Mouse (Mus musculus): ENCODE measurements around the gene Dennd6b.

The Dennd6b gene

DNA sequence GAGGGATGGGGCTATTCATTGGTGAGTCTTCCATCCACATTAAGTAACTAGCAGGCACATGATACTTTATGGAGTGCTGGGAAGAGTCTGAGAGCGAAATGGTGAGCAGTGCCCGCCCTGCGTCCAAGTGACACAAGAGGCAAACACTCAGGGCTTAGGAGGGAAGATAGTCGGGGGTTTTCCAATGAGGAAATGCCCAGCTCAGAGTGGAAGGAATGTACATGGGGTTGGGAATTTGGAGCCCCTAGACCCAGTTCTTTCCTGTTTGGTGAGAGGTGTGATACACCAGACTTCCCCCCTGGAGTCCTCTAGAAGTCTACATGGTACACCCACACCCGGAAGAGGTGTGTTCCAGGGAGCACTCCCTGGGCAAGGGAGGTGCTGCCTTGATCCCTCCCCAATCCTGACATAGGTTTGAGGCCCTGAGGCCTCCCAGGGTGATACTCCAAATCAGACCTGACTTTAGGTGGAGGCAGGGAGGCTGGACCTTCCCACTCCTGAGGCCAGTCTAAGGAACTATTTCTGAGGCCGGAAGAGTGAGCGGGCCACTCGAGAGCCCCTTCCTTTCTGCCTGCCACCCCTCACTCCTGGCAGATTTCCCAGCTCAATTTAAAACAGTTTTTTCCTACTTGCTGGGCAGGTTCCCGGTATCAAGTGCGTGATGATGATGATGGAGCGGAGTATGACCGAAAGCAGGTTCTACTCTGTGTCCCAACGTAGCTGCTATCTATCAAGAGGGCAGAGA, 20.7 kb downstream of the Dennd6b start:
- Histone ChIP-seq H3K36me3 (ENCODE audit: control insufficient read depth, insufficient read depth, low read length, poor library complexity, severe bottlenecking) (no peaks in the 10 kb centered on the region), H3K27me3 (ENCODE audit: control insufficient read depth, insufficient read depth, low read length, poor library complexity, severe bottlenecking) (no peaks in the 10 kb centered on the region)
- no peak for DNase-seq (ENCODE audit: low read depth, low spot score)

DNA sequence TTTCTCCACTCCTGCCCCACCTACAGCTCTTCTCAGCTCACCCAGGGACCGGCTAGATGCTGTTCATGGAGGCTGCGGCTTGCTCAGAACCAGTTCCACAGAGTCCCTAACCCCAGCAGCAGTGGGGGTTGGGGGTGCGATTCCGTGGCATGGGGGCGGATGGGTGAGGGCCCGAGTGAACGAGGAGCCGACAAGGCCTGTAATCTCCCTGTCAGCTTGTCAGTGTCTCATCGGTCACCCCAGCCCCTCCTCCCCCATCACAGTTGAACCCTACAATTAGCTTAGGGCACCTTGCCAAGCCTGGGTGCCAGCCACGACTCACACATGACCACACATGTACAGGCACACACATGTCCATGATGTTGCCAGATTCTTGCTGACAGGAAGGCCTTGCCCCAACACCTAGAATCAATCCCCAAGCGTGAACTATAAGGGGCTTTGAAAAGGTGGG, 21.4 kb downstream of the Dennd6b start:
- Histone ChIP-seq H3K36me3 (ENCODE audit: control insufficient read depth, insufficient read depth, low read length, poor library complexity, severe bottlenecking) (no peaks in the 10 kb centered on the region), H3K27me3 (ENCODE audit: control insufficient read depth, insufficient read depth, low read length, poor library complexity, severe bottlenecking) (no peaks in the 10 kb centered on the region)
- no peak for DNase-seq (ENCODE audit: low read depth, low spot score)

DNA sequence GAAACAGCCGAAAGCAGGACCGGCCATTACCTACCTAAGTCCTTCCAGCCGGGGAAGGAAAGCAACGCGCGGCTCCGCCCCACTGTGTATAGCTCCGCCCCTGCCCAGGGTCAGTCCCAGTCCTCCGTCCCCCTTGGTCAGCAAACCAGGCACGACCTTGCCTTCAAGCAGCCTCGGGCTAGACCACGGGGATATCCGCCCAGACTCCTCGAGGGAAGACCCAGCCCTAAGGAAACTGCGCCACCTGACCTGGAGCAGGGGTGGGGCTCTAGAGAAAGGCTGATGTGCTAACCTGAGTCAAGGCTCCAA, 22.4 kb downstream of the Dennd6b start:
- DNase-seq (ENCODE audit: low read depth, low spot score): peak; percentile 40
- Histone ChIP-seq H3K36me3 (ENCODE audit: control insufficient read depth, insufficient read depth, low read length, poor library complexity, severe bottlenecking) (no peaks in the 10 kb centered on the region), H3K27me3 (ENCODE audit: control insufficient read depth, insufficient read depth, low read length, poor library complexity, severe bottlenecking) (no peaks in the 10 kb centered on the region)

DNA sequence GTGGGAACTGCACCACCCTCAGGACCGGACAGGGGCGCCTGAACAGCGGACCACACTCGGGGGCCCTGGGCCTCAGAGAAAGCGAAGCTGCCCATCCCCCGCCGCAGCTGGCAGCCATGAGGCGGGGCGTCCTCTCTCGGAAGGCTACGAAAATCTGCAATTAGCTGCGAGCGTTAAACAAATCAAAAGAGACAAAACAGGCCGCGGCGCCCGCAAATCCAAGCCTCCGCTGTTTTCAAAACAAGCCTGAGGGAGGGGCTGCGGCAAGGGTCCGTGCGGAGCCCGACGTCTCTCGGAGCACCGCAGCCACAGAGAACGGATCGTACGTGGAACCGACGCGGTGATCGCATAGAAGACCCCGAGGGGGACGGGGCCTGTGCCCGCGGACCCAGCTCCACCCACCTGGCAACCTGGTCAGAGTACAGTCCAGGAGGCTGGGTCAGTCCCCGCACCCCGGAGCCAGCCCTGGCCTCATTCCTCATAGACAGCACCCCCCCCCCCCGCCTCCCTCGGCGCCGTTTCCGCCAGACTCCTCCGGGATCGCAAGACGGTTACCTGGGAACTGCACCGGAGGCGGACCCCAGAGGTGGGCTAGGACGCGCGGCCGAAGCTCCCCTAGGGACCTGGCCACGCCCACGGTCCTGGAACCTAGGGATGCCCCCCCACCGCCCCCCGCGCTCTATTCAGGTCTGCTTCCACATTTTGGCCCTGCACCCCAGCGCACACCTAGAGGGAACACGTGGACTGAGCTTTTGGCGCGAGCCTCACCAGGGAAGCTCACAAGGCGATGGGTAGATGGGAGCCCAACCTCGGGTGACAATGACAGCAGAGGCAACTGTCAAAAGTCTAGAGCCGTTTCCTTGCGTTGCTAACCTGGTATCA, 23.0 kb downstream of the Dennd6b start:
- DNase-seq (ENCODE audit: low read depth, low spot score): peak; percentile 43
- Histone ChIP-seq H3K36me3 (ENCODE audit: control insufficient read depth, insufficient read depth, low read length, poor library complexity, severe bottlenecking) (no peaks in the 10 kb centered on the region), H3K27me3 (ENCODE audit: control insufficient read depth, insufficient read depth, low read length, poor library complexity, severe bottlenecking) (no peaks in the 10 kb centered on the region)

DNA sequence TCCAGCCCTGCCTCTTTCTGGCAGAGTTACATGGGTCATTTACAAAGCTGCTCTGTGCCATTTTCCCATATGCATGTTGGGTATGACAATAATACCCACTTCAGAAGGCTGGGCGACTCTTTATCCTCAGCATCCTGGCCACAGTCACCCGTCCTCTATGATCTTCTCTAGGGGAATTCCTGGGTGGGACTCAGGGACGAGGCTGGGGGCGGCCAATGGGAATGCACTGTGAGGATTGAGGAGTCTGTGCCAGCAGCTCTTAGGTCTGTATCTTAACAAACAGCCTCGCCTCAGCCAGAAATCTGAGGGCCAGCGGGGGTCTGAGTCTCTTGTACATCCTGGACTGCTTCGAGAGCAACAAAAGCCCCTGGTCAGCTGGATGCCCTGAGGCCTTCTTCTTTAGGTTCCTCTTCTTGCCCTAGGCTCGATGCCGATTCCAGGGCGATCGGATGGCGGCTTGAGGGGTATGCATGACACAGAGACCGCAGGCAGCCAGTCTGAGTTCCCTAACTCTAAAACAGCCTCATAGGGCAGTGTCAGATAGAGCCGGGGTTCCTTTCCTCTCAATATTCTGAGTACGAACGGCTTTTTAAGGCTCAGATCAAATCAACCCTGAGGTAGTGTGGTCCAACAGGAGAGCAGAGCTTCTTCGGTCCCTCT, 23.9 kb downstream of the Dennd6b start:
- Histone ChIP-seq H3K27me3 (ENCODE audit: control insufficient read depth, insufficient read depth, low read length, poor library complexity, severe bottlenecking) (no peaks in the 10 kb centered on the region), H3K36me3 (ENCODE audit: control insufficient read depth, insufficient read depth, low read length, poor library complexity, severe bottlenecking) (0 out of 2 replicates have a peak, but pooled peaks cover 1% of the 10 kb centered on the region)
- peak; percentile 26 for DNase-seq (ENCODE audit: low read depth, low spot score)

- 0 out of 2 replicates have a peak, but pooled peaks cover 1% of the 10 kb centered on the region for H3K36me3 ChIP-seq (ENCODE audit: control insufficient read depth, insufficient read depth, low read length, poor library complexity, severe bottlenecking)
These were observed 24.7 kb downstream of the Dennd6b start for GRCm38 (mm10) chr15:89171526-89172051.

DNA sequence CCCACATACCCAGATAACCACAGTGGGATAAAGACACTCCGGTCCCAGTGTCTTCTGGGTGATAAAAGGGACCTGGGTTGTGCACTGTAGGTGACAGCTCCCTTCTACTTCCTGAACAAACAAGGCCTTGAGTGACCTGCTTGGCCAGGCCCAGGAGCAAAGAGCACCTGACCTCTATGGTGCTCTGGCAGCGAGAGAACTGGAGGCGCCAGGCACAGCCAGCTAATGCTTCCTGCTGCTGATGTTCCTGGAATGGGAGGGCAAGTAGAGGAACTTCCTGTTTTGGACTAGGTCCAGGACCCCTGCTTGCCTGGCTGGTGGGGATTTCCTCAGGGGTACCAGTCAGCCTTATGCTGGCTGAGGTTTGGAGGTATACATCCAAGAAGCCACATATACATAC, 26.2 kb downstream of the Dennd6b start:
- no peak for DNase-seq (ENCODE audit: low read depth, low spot score)
- Histone ChIP-seq H3K27me3 (ENCODE audit: control insufficient read depth, insufficient read depth, low read length, poor library complexity, severe bottlenecking) (no peaks in the 10 kb centered on the region), H3K36me3 (ENCODE audit: control insufficient read depth, insufficient read depth, low read length, poor library complexity, severe bottlenecking) (0 out of 2 replicates have a peak, but pooled peaks cover 1% of the 10 kb centered on the region)

More at GRCm38 (mm10) chr15:89171526-89172051, 24.7 kb downstream of the Dennd6b start:
- DNase-seq (ENCODE audit: low read depth, low spot score): no peak
- H3K27me3 ChIP-seq (ENCODE audit: control insufficient read depth, insufficient read depth, low read length, poor library complexity, severe bottlenecking): no peaks in the 10 kb centered on the region

DNA sequence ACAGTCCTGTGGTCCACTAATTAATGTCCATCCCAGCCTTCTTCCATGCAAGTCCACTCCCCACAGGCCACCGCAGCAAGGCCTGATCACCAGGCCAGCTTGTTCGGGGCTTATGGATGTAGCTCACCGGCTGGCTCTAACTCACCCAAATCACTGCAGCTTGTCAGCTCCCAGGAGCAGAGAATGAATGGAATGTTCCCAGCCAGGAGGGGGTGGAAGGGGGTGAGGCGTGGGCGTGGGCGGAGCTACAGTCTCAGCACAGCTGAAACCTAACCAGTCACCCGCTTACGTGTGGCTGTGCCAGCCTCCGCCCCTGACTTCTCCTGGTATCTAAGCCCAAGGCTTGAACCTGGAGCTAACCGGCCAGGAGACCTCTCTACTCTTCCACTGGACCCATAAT, 26.9 kb downstream of the Dennd6b start:
- DNase-seq (ENCODE audit: low read depth, low spot score): no peak
- no peaks in the 10 kb centered on the region for H3K27me3 ChIP-seq (ENCODE audit: control insufficient read depth, insufficient read depth, low read length, poor library complexity, severe bottlenecking)
- 0 out of 2 replicates have a peak, but pooled peaks cover 1% of the 10 kb centered on the region for H3K36me3 ChIP-seq (ENCODE audit: control insufficient read depth, insufficient read depth, low read length, poor library complexity, severe bottlenecking)

- Histone ChIP-seq H3K27me3 (ENCODE audit: control insufficient read depth, insufficient read depth, low read length, poor library complexity, severe bottlenecking) (no peaks in the 10 kb centered on the region), H3K36me3 (ENCODE audit: control insufficient read depth, insufficient read depth, low read length, poor library complexity, severe bottlenecking) (0 out of 2 replicates have a peak, but pooled peaks cover 1% of the 10 kb centered on the region)
- DNase-seq (ENCODE audit: low read depth, low spot score): no peak
These were observed 27.4 kb downstream of the Dennd6b start for GRCm38 (mm10) chr15:89168922-89169321.

- DNase-seq (ENCODE audit: low read depth, low spot score): no peak
- Histone ChIP-seq H3K27me3 (ENCODE audit: control insufficient read depth, insufficient read depth, low read length, poor library complexity, severe bottlenecking) (no peaks in the 10 kb centered on the region), H3K36me3 (ENCODE audit: control insufficient read depth, insufficient read depth, low read length, poor library complexity, severe bottlenecking) (0 out of 2 replicates have a peak, but pooled peaks cover 1% of the 10 kb centered on the region)
These were observed 30.8 kb downstream of the Dennd6b start for GRCm38 (mm10) chr15:89165478-89165877.

DNA sequence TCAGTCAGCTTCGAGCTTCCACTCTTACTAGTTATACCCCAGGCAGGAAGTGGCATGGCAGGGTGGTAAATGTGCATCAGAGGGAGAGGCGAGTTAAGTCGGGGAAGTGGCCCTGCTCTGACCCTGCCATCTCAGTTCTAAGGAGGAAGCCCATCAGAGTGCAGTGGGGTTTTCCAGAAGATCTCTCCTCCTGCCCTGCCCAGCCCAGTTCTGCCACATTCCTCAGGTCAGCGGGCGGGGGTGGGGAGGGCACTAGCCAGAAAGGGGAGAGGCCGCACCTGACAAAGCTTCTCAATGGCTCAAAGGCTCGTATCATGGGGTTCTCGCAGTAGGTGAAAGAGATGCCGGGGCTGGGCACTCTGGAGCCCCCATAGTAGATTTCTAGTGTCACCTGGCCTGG, 34.9 kb downstream of the Dennd6b start:
- H3K27me3 ChIP-seq (ENCODE audit: control insufficient read depth, insufficient read depth, low read length, poor library complexity, severe bottlenecking): no peaks in the 10 kb centered on the region
- no peak for DNase-seq (ENCODE audit: low read depth, low spot score)
- no peaks in the 10 kb centered on the region for H3K36me3 ChIP-seq (ENCODE audit: control insufficient read depth, insufficient read depth, low read length, poor library complexity, severe bottlenecking)

DNA sequence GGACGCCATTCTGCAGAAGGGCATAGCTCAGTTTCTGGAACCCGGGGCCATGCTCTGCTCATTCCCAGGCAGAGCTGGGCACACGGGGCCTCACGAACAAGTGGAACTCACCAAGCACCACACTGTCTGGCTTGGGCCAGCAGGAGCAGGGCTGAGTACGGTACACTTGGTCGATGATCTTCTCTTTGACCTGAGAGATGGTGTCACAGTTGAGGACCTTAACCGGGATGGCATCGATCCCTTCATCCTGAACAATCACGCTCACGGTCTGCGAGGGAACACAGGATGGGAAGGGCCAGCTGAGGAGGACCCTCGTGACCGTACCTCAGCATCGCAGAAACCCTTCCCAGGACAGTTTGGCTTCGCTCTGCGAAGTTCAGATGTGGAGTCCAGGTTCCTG, 37.8 kb downstream of the Dennd6b start:
- H3K27me3 ChIP-seq (ENCODE audit: control insufficient read depth, insufficient read depth, low read length, poor library complexity, severe bottlenecking): no peaks in the 10 kb centered on the region
- no peak for DNase-seq (ENCODE audit: low read depth, low spot score)
- H3K36me3 ChIP-seq (ENCODE audit: control insufficient read depth, insufficient read depth, low read length, poor library complexity, severe bottlenecking): no peaks in the 10 kb centered on the region

DNA sequence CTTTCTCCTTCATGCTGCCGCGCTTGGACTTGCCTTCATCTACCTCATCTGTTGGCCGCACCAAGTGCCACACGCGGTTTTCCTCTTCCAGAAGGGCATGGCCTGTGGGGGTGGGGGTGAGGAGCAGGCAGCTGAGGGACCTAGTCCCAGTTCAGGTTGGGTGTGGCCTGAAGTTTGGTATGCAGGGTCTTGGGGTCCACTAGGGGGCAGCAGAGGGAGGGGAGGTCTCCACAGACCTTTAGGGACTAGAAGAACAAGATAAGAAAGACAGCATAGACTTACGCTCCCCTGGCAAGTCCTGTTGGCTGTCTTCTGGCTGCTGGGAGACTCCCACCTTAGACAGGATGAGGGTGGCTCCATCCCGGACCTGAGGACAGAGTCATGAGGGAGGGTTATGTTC, 38.3 kb downstream of the Dennd6b start:
- H3K36me3 ChIP-seq (ENCODE audit: control insufficient read depth, insufficient read depth, low read length, poor library complexity, severe bottlenecking): no peaks in the 10 kb centered on the region
- DNase-seq (ENCODE audit: low read depth, low spot score): peak; percentile 92

DNA sequence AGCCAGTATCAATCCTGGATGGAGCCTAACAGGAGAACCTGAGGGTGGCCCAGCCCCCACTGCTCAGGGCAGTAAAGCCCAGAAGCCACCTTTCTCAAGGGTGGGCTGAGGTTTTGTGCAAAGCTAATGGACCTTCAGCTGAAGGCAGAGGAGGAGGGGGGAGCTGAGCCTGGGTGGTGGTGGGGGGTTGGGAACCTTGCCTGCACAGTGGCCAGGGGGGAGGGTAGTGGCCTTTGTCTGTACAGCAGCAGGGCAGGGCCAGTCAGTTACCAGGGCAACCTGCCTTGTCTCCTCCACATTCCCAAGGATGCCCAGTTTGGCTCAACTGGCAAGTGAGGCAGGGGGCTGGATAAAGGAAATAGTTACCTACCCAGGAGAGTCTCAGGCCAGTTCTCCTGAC, 44.0 kb downstream of the Dennd6b start:
- DNase-seq (ENCODE audit: low read depth, low spot score): no peak
- Histone ChIP-seq H3K36me3 (ENCODE audit: control insufficient read depth, insufficient read depth, low read length, poor library complexity, severe bottlenecking) (no peaks in the 10 kb centered on the region), H3K27me3 (ENCODE audit: control insufficient read depth, insufficient read depth, low read length, poor library complexity, severe bottlenecking) (no peaks in the 10 kb centered on the region)

More for the DNA sequence above, 38.3 kb downstream of the Dennd6b start:
- no peaks in the 10 kb centered on the region for H3K27me3 ChIP-seq (ENCODE audit: control insufficient read depth, insufficient read depth, low read length, poor library complexity, severe bottlenecking)

Measured in splenic B cell, adult 2 months (primary cell).